Mouse (Mus musculus): ENCODE data around the gene Ppil4. TPM values are rescaled to one million over a fixed set of nuclear protein-coding genes. Genes with fewer than 3 reads are reported as not detected.

The Ppil4 gene
- total and polyA plus RNA-seq, 3 experiments: 26.4 to 45.9 (median 41.5) TPM

- Histone ChIP-seq H3K27ac (ENCODE audit: insufficient read depth, low read depth) (no peak overlapping the region), H3K4me1 (ENCODE audit: control insufficient read depth in 1 of 2, insufficient read depth in 2 of 2) (peaks cover 30 to 77% of the 10 kb centered on the region in 2 experiments), H3K36me3 (replicated peaks in 1 of 2; ENCODE audit: control insufficient read depth in 1 of 2, insufficient read depth in 1 of 2, low read length in 1 of 2) (peaks cover 0 to 30% of the 10 kb centered on the region in 2 experiments), H3K9me3 (replicated peaks; ENCODE audit: low read length) (no peaks in the 10 kb centered on the region), H3K4me2 (ENCODE audit: insufficient read depth, low read depth, poor library complexity, severe bottlenecking) (peak overlapping the region; percentile 93), H3K4me3 (replicated peaks in 1 of 3; ENCODE audit: low read depth in 2 of 3, low read length in 2 of 3, poor library complexity in 1 of 3) (peak overlapping the region in 2 of 3 experiments; percentile 10 to 59), H3K27me3 (replicated peaks) (no peaks in the 10 kb centered on the region), H3K79me2 (replicated peaks; ENCODE audit: control insufficient read depth, extremely low read depth, insufficient read depth, poor library complexity, severe bottlenecking) (peaks cover 36% of the 10 kb centered on the region), H3K9ac (ENCODE audit: insufficient read depth, low read depth) (0 out of 2 replicates have a peak overlapping the region, but pooled peaks have one; percentile 15)
- dilution Hi-C loops (cut with MboI; ENCODE audit: extremely low pct_ligation_motif_present, extremely low pct_unique_long_range_greater_than_20kb, low sequenced_read_pairs): no loop called here
- in situ Hi-C loops (cut with MboI; ENCODE audit: low pct_ligation_motif_present, low pct_unique_long_range_greater_than_20kb, low sequenced_read_pairs): loop anchor here (25.0 kb wide), 1 partner anchor 1119 kb away; no protein-coding TSS in a partner anchor
- no peak for DNase-seq (ENCODE audit: extremely low read depth)
- no peak for TF ChIP-seq MAFK (IDR thresholded peaks at IDR 0.05; ENCODE audit: insufficient replicate concordance, low read length)
- no peak for TF ChIP-seq PAX5 (IDR thresholded peaks at IDR 0.05; ENCODE audit: low read length)
- no peak for TF ChIP-seq MYC (IDR thresholded peaks at IDR 0.05; ENCODE audit: low read depth, low read length)
- no peak for TF ChIP-seq ZC3H11A (IDR thresholded peaks at IDR 0.05; ENCODE audit: low read depth, low read length)
- no peak for TF ChIP-seq GABPA (IDR thresholded peaks at IDR 0.05; ENCODE audit: insufficient replicate concordance, low read depth, low read length)
- no peak for TF ChIP-seq MXI1 (IDR thresholded peaks at IDR 0.05; ENCODE audit: low read depth, low read length)
- TF ChIP-seq SMC3 (IDR thresholded peaks at IDR 0.05; ENCODE audit: low read depth, low read length): no peak
- TF ChIP-seq SIN3A (IDR thresholded peaks at IDR 0.05; ENCODE audit: low read length): no peak
- TF ChIP-seq TCF12 (IDR thresholded peaks at IDR 0.05; ENCODE audit: low read depth, low read length): no peak
- TF ChIP-seq CHD1 (IDR thresholded peaks at IDR 0.05; ENCODE audit: low read depth, low read length): no peak
- TF ChIP-seq POLR2A (IDR thresholded peaks at IDR 0.05; ENCODE audit: low read depth, low read length): no peak
- no peak for TF ChIP-seq NELFE (IDR thresholded peaks at IDR 0.05; ENCODE audit: low read depth, low read length)
- no peak for TF ChIP-seq ELF1 (IDR thresholded peaks at IDR 0.05; ENCODE audit: low read depth, low read length)
- no peak for TF ChIP-seq ZMIZ1 (IDR thresholded peaks at IDR 0.05; ENCODE audit: low read depth, low read length)
- TF ChIP-seq E2F4 (IDR thresholded peaks at IDR 0.05; ENCODE audit: insufficient replicate concordance, low read depth, low read length): no peak
- no peak for TF ChIP-seq ETS1 (conservative IDR thresholded peaks at IDR 0.05; ENCODE audit: low read depth, low read length)
- TF ChIP-seq TBP (conservative IDR thresholded peaks at IDR 0.05; ENCODE audit: low read depth, low read length): no peak
Measured at GRCm38 (mm10) chr10:7843181-7843580, 50.5 kb downstream of the Ppil4 start.

- Histone ChIP-seq H3K27ac (ENCODE audit: insufficient read depth, low read depth) (peak overlapping the region; percentile 57), H3K4me1 (ENCODE audit: control insufficient read depth in 1 of 2, insufficient read depth in 2 of 2) (peaks cover 33 to 77% of the 10 kb centered on the region in 2 experiments), H3K9me3 (replicated peaks; ENCODE audit: low read length) (no peaks in the 10 kb centered on the region), H3K9ac (ENCODE audit: insufficient read depth, low read depth) (no peak overlapping the region; the same call in 1 of the 2 replicates), H3K4me2 (ENCODE audit: insufficient read depth, low read depth, poor library complexity, severe bottlenecking) (peak overlapping the region; percentile 93; the same call in 1 of the 2 replicates), H3K79me2 (replicated peaks; ENCODE audit: control insufficient read depth, extremely low read depth, insufficient read depth, poor library complexity, severe bottlenecking) (peaks cover 37% of the 10 kb centered on the region), H3K27me3 (replicated peaks) (no peaks in the 10 kb centered on the region), H3K36me3 (replicated peaks in 1 of 2; ENCODE audit: control insufficient read depth in 1 of 2, insufficient read depth in 1 of 2, low read length in 1 of 2) (peaks cover 0 to 38% of the 10 kb centered on the region in 2 experiments), H3K4me3 (replicated peaks in 1 of 3; ENCODE audit: low read depth in 2 of 3, low read length in 2 of 3, poor library complexity in 1 of 3) (no peak overlapping the region)
- in situ Hi-C loops (cut with MboI; ENCODE audit: low pct_ligation_motif_present, low pct_unique_long_range_greater_than_20kb, low sequenced_read_pairs): loop anchor here (25.0 kb wide), 1 partner anchor 1118 kb away; no protein-coding TSS in a partner anchor
- TF ChIP-seq USF2 (conservative IDR thresholded peaks at IDR 0.05; ENCODE audit: low read depth, low read length) (no peak), SIN3A (IDR thresholded peaks at IDR 0.05; ENCODE audit: low read length) (0 out of 2 replicates have a peak, but pooled peaks have one; percentile 40), CHD1 (IDR thresholded peaks at IDR 0.05; ENCODE audit: low read depth, low read length) (no peak), ZNF384 (IDR thresholded peaks at IDR 0.05; ENCODE audit: low read depth, low read length) (no peak), MAX (IDR thresholded peaks at IDR 0.05; ENCODE audit: low read length) (peak; percentile 71), BHLHE40 (IDR thresholded peaks at IDR 0.05; ENCODE audit: low read depth, low read length) (peak; percentile 48), MYC (IDR thresholded peaks at IDR 0.05; ENCODE audit: low read depth, low read length) (peak; percentile 47; the same call in 1 of the 2 replicates), RAD21 (IDR thresholded peaks at IDR 0.05; ENCODE audit: low read depth, low read length) (no peak), ZKSCAN1 (IDR thresholded peaks at IDR 0.05; ENCODE audit: borderline replicate concordance, low read depth, low read length) (no peak), HCFC1 (IDR thresholded peaks at IDR 0.05; ENCODE audit: low read depth, low read length) (no peak), MXI1 (IDR thresholded peaks at IDR 0.05; ENCODE audit: low read depth, low read length) (peak; percentile 60; the same call in 1 of the 2 replicates), ETS1 (conservative IDR thresholded peaks at IDR 0.05; ENCODE audit: low read depth, low read length) (peak; percentile 40), TCF12 (IDR thresholded peaks at IDR 0.05; ENCODE audit: low read depth, low read length) (no peak)
- dilution Hi-C loops (cut with MboI; ENCODE audit: extremely low pct_ligation_motif_present, extremely low pct_unique_long_range_greater_than_20kb, low sequenced_read_pairs): no loop called here
- peak; percentile 54 for DNase-seq (ENCODE audit: extremely low read depth)
Measured at GRCm38 (mm10) chr10:7844161-7844560, 51.5 kb downstream of the Ppil4 start.
